Mouse (Mus musculus): ENCODE data around the gene Rab35. TPM values are rescaled to one million over a fixed set of nuclear protein-coding genes. Genes with fewer than 3 reads are reported as not detected.

Rab35 gene
- polyA plus RNA-seq, 1 experiment from 2014 or later: 20.1 TPM

DNA sequence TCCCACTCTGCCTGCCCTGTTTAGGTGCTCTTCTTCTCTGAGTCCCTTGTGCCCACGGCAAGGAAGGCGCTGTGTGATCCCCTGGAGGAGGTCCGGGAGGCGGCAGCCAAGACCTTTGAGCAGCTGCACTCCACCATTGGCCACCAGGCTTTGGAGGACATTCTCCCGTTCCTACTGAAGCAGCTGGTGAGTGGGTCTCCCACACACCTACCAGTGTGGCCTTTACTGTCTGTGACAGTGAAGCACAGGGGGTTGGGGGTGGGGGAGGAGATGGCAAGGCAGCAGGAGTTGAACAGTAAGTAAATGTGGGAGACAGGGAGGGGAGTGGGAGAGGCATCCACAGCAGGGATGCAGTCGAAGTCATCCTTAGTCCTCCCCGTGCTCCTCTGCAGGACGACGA, 18.4 kb upstream of the Rab35 start:
- H3K27ac ChIP-seq (ENCODE audit: low read depth, low read length): no peak overlapping the region
- no peaks in the 10 kb centered on the region for H3K27me3 ChIP-seq (ENCODE audit: control insufficient read depth, insufficient read depth, low read length)
- 89% methylated on average over 9 of the region's 9 CpGs for WGBS (ENCODE audit: insufficient replicate concordance)
- ATAC-seq (replicated peaks; ENCODE audit: insufficient number of reproducible peaks, low FRiP score, low TSS enrichment): no peak
- H3K4me3 ChIP-seq (ENCODE audit: low read depth, low read length): no peak overlapping the region
- H3K4me1 ChIP-seq (ENCODE audit: control insufficient read depth, insufficient read depth, low read length): no peaks in the 10 kb centered on the region
- no peaks in the 10 kb centered on the region for H3K9me3 ChIP-seq (replicated peaks; ENCODE audit: control insufficient read depth, low read length)
- H3K4me2 ChIP-seq: no peak overlapping the region
- H3K36me3 ChIP-seq (ENCODE audit: control insufficient read depth, insufficient read depth, low read length): peaks cover 72% of the 10 kb centered on the region
- H3K9ac ChIP-seq (ENCODE audit: low read depth, low read length): no peak overlapping the region

DNA sequence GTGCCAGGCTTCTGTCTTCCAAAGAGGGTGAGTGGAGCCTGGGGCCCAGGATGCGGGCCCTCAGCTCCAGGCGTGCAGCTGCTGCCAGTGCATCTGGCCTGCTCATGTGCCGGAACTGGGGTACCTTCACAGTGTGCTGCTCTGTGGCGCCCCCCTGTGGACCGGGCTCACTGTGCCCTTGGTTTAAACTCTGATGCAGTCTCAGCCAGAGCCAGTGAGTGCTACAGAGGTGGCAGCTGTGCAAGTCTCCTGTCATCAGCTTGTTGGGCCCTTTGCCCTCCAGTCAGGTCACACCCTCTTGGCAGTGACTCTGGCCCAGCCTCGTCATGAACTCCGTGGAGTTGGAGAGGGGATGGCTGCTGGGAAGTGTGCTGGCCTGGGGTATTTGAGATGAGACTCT, 16.8 kb upstream of the Rab35 start:
- Histone ChIP-seq H3K4me1 (ENCODE audit: control insufficient read depth, insufficient read depth, low read length) (no peaks in the 10 kb centered on the region), H3K9me3 (replicated peaks; ENCODE audit: control insufficient read depth, low read length) (no peaks in the 10 kb centered on the region), H3K4me2 (no peak overlapping the region), H3K27me3 (ENCODE audit: control insufficient read depth, insufficient read depth, low read length) (no peaks in the 10 kb centered on the region), H3K9ac (ENCODE audit: low read depth, low read length) (no peak overlapping the region), H3K4me3 (ENCODE audit: low read depth, low read length) (no peak overlapping the region), H3K36me3 (ENCODE audit: control insufficient read depth, insufficient read depth, low read length) (peaks cover 71% of the 10 kb centered on the region), H3K27ac (ENCODE audit: low read depth, low read length) (no peak overlapping the region)
- ATAC-seq (replicated peaks; ENCODE audit: insufficient number of reproducible peaks, low FRiP score, low TSS enrichment): no peak
- WGBS (ENCODE audit: insufficient replicate concordance): 74% methylated on average over 7 of the region's 7 CpGs

DNA sequence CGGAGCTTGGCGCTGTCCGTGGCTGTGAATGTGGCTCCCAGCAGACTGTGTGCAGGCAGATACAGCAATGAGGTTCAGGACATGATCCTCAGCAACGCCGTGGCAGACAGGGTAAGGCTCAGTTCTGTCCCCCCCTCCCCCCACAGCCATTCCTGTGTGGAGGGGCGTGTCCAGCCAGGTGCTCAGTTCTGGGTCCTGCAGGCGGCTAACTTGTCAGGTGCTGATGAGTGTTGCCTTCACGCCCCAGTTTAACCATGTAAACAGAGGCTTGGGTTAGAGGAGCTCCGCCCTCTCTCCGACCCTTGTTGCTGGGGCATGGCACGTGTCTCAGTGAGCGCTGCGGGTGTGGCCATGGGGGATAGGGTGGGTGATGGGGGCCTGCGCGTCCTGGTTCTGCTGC, 12.0 kb upstream of the Rab35 start:
- H3K36me3 ChIP-seq (ENCODE audit: control insufficient read depth, insufficient read depth, low read length): peaks cover 41% of the 10 kb centered on the region
- no peaks in the 10 kb centered on the region for H3K4me1 ChIP-seq (ENCODE audit: control insufficient read depth, insufficient read depth, low read length)
- H3K9ac ChIP-seq (ENCODE audit: low read depth, low read length): no peak overlapping the region
- H3K27ac ChIP-seq (ENCODE audit: low read depth, low read length): no peak overlapping the region
- no peaks in the 10 kb centered on the region for H3K9me3 ChIP-seq (replicated peaks; ENCODE audit: control insufficient read depth, low read length)
- H3K4me3 ChIP-seq (ENCODE audit: low read depth, low read length): no peak overlapping the region
- ATAC-seq (replicated peaks; ENCODE audit: insufficient number of reproducible peaks, low FRiP score, low TSS enrichment): no peak
- no peak overlapping the region for H3K4me2 ChIP-seq
- no peaks in the 10 kb centered on the region for H3K27me3 ChIP-seq (ENCODE audit: control insufficient read depth, insufficient read depth, low read length)
- WGBS (ENCODE audit: insufficient replicate concordance): 88% methylated on average over 15 of the region's 15 CpGs

DNA sequence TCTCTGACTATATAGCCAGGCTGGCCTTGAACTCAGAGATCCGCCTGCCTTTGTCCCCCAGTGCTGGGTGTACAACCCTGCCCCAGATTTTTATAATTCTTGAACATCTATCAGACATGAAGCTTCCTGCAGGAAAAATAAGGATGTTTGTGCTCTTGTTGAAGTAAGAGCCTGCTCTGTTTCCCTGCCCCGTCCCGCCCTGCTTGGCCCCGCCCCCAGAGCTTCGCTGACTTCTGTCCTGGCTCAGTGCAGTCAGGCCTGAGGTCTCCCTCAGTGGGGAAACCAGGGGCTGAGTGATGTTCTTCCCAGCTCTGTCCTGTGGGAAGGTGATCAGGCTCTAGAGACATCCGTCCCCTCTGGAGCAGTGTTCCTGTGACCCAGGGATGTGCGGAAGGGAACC, 9.0 kb upstream of the Rab35 start:
- H3K9me3 ChIP-seq (replicated peaks; ENCODE audit: control insufficient read depth, low read length): no peaks in the 10 kb centered on the region
- no peak overlapping the region for H3K4me3 ChIP-seq (ENCODE audit: low read depth, low read length)
- no peaks in the 10 kb centered on the region for H3K4me1 ChIP-seq (ENCODE audit: control insufficient read depth, insufficient read depth, low read length)
- no peak for ATAC-seq (replicated peaks; ENCODE audit: insufficient number of reproducible peaks, low FRiP score, low TSS enrichment)
- peaks cover 20% of the 10 kb centered on the region for H3K36me3 ChIP-seq (ENCODE audit: control insufficient read depth, insufficient read depth, low read length)
- no peak overlapping the region for H3K9ac ChIP-seq (ENCODE audit: low read depth, low read length)
- no peak overlapping the region for H3K4me2 ChIP-seq
- 89% methylated on average over 7 of the region's 7 CpGs for WGBS (ENCODE audit: insufficient replicate concordance)
- no peaks in the 10 kb centered on the region for H3K27me3 ChIP-seq (ENCODE audit: control insufficient read depth, insufficient read depth, low read length)
- no peak overlapping the region for H3K27ac ChIP-seq (ENCODE audit: low read depth, low read length)

DNA sequence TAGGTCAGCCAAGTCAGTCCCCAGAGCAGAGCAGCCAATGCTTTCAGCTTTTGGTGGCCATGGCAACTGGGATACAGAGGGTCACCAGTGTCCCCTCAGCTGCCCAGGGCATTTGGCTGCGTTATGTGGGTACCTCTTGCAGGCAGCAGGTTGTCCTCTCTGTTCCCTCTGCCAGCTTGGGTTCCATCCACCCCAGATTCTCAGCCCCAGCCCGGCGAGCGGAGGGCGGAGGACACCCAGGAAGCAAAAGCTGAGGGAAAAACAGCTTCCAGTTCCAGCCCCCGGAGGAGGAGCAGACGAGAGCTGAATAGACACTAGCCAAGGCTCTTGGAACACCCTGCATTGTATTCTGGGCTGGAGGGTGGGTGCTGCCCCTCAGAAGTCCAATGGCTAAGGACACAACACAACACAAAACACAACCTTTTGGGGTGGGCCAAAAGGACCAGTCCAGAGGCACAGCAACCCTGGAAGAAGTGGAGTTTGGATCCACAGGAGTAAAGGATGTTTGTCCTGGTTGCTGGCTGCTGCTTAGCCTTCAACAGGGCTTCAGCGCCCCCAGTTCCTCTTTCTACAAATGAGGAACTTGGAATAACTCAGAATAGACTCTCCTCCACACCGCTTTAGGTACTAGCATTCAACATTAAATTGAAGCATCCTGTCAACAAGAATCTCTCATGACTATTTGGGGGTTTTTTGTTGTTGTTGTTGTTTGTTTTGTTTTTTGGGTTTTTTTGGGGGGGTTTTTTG, 7.8 kb upstream of the Rab35 start:
- H3K27me3 ChIP-seq (ENCODE audit: control insufficient read depth, insufficient read depth, low read length): no peaks in the 10 kb centered on the region
- H3K36me3 ChIP-seq (ENCODE audit: control insufficient read depth, insufficient read depth, low read length): peaks cover 15% of the 10 kb centered on the region

DNA sequence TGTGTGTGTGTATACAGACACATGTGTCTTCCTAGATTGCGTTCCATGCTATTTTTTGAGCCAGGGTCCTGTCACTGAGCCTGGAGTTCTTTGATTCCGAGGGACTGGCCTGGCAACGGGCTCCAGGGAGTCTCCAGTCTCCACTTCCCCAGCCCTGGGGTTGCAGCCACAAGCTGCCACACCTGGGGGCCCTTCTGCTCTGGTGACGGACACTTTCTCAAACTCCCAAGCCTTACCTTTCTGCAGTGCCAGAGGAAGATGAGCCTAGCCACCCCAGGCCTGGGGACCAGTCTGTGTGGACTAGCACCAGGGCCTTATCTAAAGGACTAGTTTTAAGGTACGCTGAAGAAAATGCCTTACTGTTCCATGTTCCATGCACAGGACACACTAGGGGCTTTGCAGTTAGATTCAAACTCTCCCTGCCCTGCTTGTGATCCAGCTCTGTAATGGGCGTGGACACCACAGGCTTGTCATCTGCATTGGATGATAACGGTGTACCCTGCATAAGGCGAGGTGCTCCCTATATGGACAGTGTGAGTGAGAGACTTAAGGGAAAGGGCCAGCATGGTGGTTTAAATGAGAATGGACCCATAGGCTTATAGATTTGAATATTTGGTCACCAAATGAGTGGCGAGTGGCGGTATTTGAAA, 5.3 kb upstream of the Rab35 start:
- Histone ChIP-seq H3K4me2 (peak overlapping the region; percentile 33), H3K4me1 (ENCODE audit: control insufficient read depth, insufficient read depth, low read length) (0 out of 2 replicates have a peak, but pooled peaks cover 6% of the 10 kb centered on the region), H3K27ac (ENCODE audit: low read depth, low read length) (peak overlapping the region; percentile 72; the same call in 1 of the 2 replicates), H3K36me3 (ENCODE audit: control insufficient read depth, insufficient read depth, low read length) (peaks cover 4% of the 10 kb centered on the region; the same call in 1 of the 2 replicates), H3K9ac (ENCODE audit: low read depth, low read length) (no peak overlapping the region), H3K9me3 (replicated peaks; ENCODE audit: control insufficient read depth, low read length) (no peaks in the 10 kb centered on the region), H3K4me3 (ENCODE audit: low read depth, low read length) (no peak overlapping the region), H3K27me3 (ENCODE audit: control insufficient read depth, insufficient read depth, low read length) (no peaks in the 10 kb centered on the region)
- WGBS (ENCODE audit: insufficient replicate concordance): 65% methylated on average over 10 of the region's 10 CpGs
- peak; percentile 69; the same call in 1 of the 2 replicates for ATAC-seq (replicated peaks; ENCODE audit: insufficient number of reproducible peaks, low FRiP score, low TSS enrichment)

More for the DNA sequence above, 7.8 kb upstream of the Rab35 start:
- no peak overlapping the region for H3K9ac ChIP-seq (ENCODE audit: low read depth, low read length)
- WGBS (ENCODE audit: insufficient replicate concordance): 86% methylated on average over 9 of the region's 9 CpGs
- H3K9me3 ChIP-seq (replicated peaks; ENCODE audit: control insufficient read depth, low read length): no peaks in the 10 kb centered on the region
- H3K4me2 ChIP-seq: no peak overlapping the region
- H3K27ac ChIP-seq (ENCODE audit: low read depth, low read length): no peak overlapping the region
- no peaks in the 10 kb centered on the region for H3K4me1 ChIP-seq (ENCODE audit: control insufficient read depth, insufficient read depth, low read length)
- no peak overlapping the region for H3K4me3 ChIP-seq (ENCODE audit: low read depth, low read length)
- no peak for ATAC-seq (replicated peaks; ENCODE audit: insufficient number of reproducible peaks, low FRiP score, low TSS enrichment)

DNA sequence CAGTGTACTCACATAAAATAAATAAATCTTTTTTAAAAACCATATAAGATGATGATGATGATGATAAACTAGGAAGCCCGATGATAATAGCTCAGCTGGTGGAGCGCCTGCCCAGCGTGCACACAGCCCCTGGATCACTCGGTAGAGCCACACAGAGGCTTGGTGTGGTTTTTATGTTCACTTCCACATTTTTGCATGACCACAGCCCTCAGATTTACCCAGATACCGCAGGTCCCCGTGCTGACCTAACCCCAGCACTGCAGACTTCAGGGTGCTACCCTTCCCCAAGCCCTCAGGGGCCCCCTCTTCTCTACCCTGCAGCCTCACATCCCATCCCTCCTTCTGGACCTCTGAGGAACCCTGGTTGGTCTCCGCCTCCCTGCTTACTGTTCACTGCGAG, 3.6 kb upstream of the Rab35 start:
- H3K4me3 ChIP-seq (ENCODE audit: low read depth, low read length): no peak overlapping the region
- WGBS (ENCODE audit: insufficient replicate concordance): 70% methylated on average over 8 of the region's 8 CpGs
- H3K27me3 ChIP-seq (ENCODE audit: control insufficient read depth, insufficient read depth, low read length): no peaks in the 10 kb centered on the region
- H3K36me3 ChIP-seq (ENCODE audit: control insufficient read depth, insufficient read depth, low read length): no peaks in the 10 kb centered on the region
- H3K27ac ChIP-seq (ENCODE audit: low read depth, low read length): no peak overlapping the region
- no peak overlapping the region for H3K4me2 ChIP-seq
- H3K4me1 ChIP-seq (ENCODE audit: control insufficient read depth, insufficient read depth, low read length): peaks cover 12% of the 10 kb centered on the region; the same call in 1 of the 2 replicates
- H3K9me3 ChIP-seq (replicated peaks; ENCODE audit: control insufficient read depth, low read length): no peaks in the 10 kb centered on the region
- H3K9ac ChIP-seq (ENCODE audit: low read depth, low read length): no peak overlapping the region
- ATAC-seq (replicated peaks; ENCODE audit: insufficient number of reproducible peaks, low FRiP score, low TSS enrichment): no peak

DNA sequence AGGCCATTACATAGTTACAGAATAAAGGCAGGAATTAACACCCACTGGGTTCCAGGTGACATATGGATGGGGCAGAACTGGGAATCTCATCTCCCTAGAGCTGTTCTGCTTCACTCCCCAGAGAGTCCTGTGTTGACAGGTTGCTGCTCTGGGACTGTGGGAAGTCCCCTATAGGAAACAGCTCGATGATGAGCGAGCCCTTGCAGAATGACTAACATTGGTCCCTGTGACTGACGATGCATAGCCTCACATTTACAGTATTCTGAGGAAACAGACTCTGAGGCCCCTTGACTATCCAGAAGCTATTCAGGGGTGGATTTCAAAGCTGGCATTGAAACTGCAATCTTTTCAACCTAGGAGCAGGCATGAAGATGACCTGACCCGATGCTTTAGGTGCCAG, 2.0 kb upstream of the Rab35 start:
- Histone ChIP-seq H3K27ac (ENCODE audit: low read depth, low read length) (no peak overlapping the region), H3K4me2 (no peak overlapping the region), H3K9me3 (replicated peaks; ENCODE audit: control insufficient read depth, low read length) (no peaks in the 10 kb centered on the region), H3K4me1 (ENCODE audit: control insufficient read depth, insufficient read depth, low read length) (peaks cover 19% of the 10 kb centered on the region), H3K27me3 (ENCODE audit: control insufficient read depth, insufficient read depth, low read length) (no peaks in the 10 kb centered on the region), H3K9ac (ENCODE audit: low read depth, low read length) (no peak overlapping the region), H3K4me3 (ENCODE audit: low read depth, low read length) (no peak overlapping the region), H3K36me3 (ENCODE audit: control insufficient read depth, insufficient read depth, low read length) (no peaks in the 10 kb centered on the region)
- no peak for ATAC-seq (replicated peaks; ENCODE audit: insufficient number of reproducible peaks, low FRiP score, low TSS enrichment)
- 82% methylated on average over 4 of the region's 4 CpGs for WGBS (ENCODE audit: insufficient replicate concordance)

Data from heart, embryonic 11.5 days (tissue).